Mouse (Mus musculus): ENCODE measurements around the gene Ikzf1.

The Ikzf1 gene

GRCm38 (mm10) chr11:11684930-11685852 is at the start of gene Ikzf1:
TSS of gene Ikzf1 (plus strand) at chr11:11685003.
- peak; percentile 65 for DNase-seq

- no peak for DNase-seq
Observed at GRCm38 (mm10) chr11:11644303-11644702, 40.5 kb upstream of the Ikzf1 start.

- DNase-seq: peak; percentile 51
Observed at GRCm38 (mm10) chr11:11656388-11656787, 28.4 kb upstream of the Ikzf1 start.

GRCm38 (mm10) chr11:11656995-11657530 is 27.7 kb upstream of the Ikzf1 start:
- peak; percentile 79 for DNase-seq

- no peak for DNase-seq
Observed at GRCm38 (mm10) chr11:11657634-11658033, 27.2 kb upstream of the Ikzf1 start.

- no peak for DNase-seq
Observed at GRCm38 (mm10) chr11:11658834-11659233, 26.0 kb upstream of the Ikzf1 start.

GRCm38 (mm10) chr11:11660651-11661050 is 24.2 kb upstream of the Ikzf1 start:
- peak; percentile 52 for DNase-seq

GRCm38 (mm10) chr11:11667254-11667921 is 17.4 kb upstream of the Ikzf1 start:
- peak; percentile 37 for DNase-seq

GRCm38 (mm10) chr11:11667922-11668290 is 16.9 kb upstream of the Ikzf1 start:
- DNase-seq: peak; percentile 73

- no peak for DNase-seq
Observed at GRCm38 (mm10) chr11:11672974-11673373, 11.8 kb upstream of the Ikzf1 start.

GRCm38 (mm10) chr11:11675063-11675462 is 9.7 kb upstream of the Ikzf1 start:
- no peak for DNase-seq

- no peak for DNase-seq
Observed at GRCm38 (mm10) chr11:11676068-11676741, 8.6 kb upstream of the Ikzf1 start.

- DNase-seq: no peak
Observed at GRCm38 (mm10) chr11:11677165-11677564, 7.6 kb upstream of the Ikzf1 start.

GRCm38 (mm10) chr11:11678972-11679371 is 5.8 kb upstream of the Ikzf1 start:
- DNase-seq: peak; percentile 74

GRCm38 (mm10) chr11:11684056-11684929 is 510 bp upstream of the Ikzf1 start:
- peak; percentile 56 for DNase-seq

GRCm38 (mm10) chr11:11685853-11686395 is 1.1 kb downstream of the Ikzf1 start:
- peak; percentile 93 for DNase-seq

GRCm38 (mm10) chr11:11686569-11687051 is 1.8 kb downstream of the Ikzf1 start:
- DNase-seq: peak; percentile 59

- no peak for DNase-seq
Observed at GRCm38 (mm10) chr11:11687551-11688185, 2.9 kb downstream of the Ikzf1 start.

- DNase-seq: no peak
Observed at GRCm38 (mm10) chr11:11688766-11689330, 4.0 kb downstream of the Ikzf1 start.

GRCm38 (mm10) chr11:11689701-11690058 is 4.9 kb downstream of the Ikzf1 start:
- no peak for DNase-seq

Measured in thymus, postnatal 14 days (tissue).